Mouse (Mus musculus): ENCODE measurements around the gene Slc48a1. TPM values are rescaled to one million over a fixed set of nuclear protein-coding genes. Genes with fewer than 3 reads are reported as not detected.

Slc48a1 gene
- polyA plus RNA-seq, 1 experiment from 2014 or later = 18.9 TPM

GRCm38 (mm10) chr15:97786412-97787112 lies 8.2 kb downstream of the Slc48a1 start:
- peaks cover 32% of the 10 kb centered on the region for H3K27me3 ChIP-seq (replicated peaks; ENCODE audit: low read depth, poor library complexity, severe bottlenecking)
- DNase-seq (ENCODE audit: low spot score) = no peak
- peaks cover 39% of the 10 kb centered on the region for H3K4me1 ChIP-seq
- WGBS = 75% methylated on average over 10 of the region's 10 CpGs
- H3K27ac ChIP-seq (replicated peaks) = peak overlapping the region; percentile 14; the same call in 1 of the 2 replicates
- H3K4me3 ChIP-seq = no peak overlapping the region
- H3K9me3 ChIP-seq = no peaks in the 10 kb centered on the region
- peaks cover 19% of the 10 kb centered on the region for H3K36me3 ChIP-seq (replicated peaks)

GRCm38 (mm10) chr15:97787148-97787798 lies 9.0 kb downstream of the Slc48a1 start:
- Histone ChIP-seq H3K27ac (replicated peaks) (no peak overlapping the region; the same call in 1 of the 2 replicates), H3K27me3 (replicated peaks; ENCODE audit: low read depth, poor library complexity, severe bottlenecking) (peaks cover 29% of the 10 kb centered on the region), H3K9me3 (no peaks in the 10 kb centered on the region), H3K4me3 (no peak overlapping the region), H3K4me1 (peaks cover 32% of the 10 kb centered on the region), H3K36me3 (replicated peaks) (peaks cover 26% of the 10 kb centered on the region)
- no peak for DNase-seq (ENCODE audit: low spot score)
- 85% methylated on average over 7 of the region's 7 CpGs for WGBS

GRCm38 (mm10) chr15:97787799-97788667 lies 9.7 kb downstream of the Slc48a1 start:
- H3K27me3 ChIP-seq (replicated peaks; ENCODE audit: low read depth, poor library complexity, severe bottlenecking) = peaks cover 22% of the 10 kb centered on the region
- H3K4me3 ChIP-seq = no peak overlapping the region
- peaks cover 25% of the 10 kb centered on the region for H3K4me1 ChIP-seq
- 72% methylated on average over 19 of the region's 19 CpGs for WGBS
- peaks cover 34% of the 10 kb centered on the region for H3K36me3 ChIP-seq (replicated peaks)
- DNase-seq (ENCODE audit: low spot score) = no peak
- H3K27ac ChIP-seq (replicated peaks) = no peak overlapping the region
- H3K9me3 ChIP-seq = no peaks in the 10 kb centered on the region

GRCm38 (mm10) chr15:97788821-97789220 lies 10.5 kb downstream of the Slc48a1 start:
- peaks cover 24% of the 10 kb centered on the region for H3K4me1 ChIP-seq
- peaks cover 15% of the 10 kb centered on the region for H3K27me3 ChIP-seq (replicated peaks; ENCODE audit: low read depth, poor library complexity, severe bottlenecking)
- H3K9me3 ChIP-seq = no peaks in the 10 kb centered on the region
- H3K36me3 ChIP-seq (replicated peaks) = peaks cover 42% of the 10 kb centered on the region
- H3K27ac ChIP-seq (replicated peaks) = no peak overlapping the region; the same call in 1 of the 2 replicates
- no peak for DNase-seq (ENCODE audit: low spot score)
- no peak overlapping the region for H3K4me3 ChIP-seq
- 75% methylated on average over 6 of the region's 6 CpGs for WGBS

GRCm38 (mm10) chr15:97789761-97790505 lies 11.6 kb downstream of the Slc48a1 start:
- H3K4me3 ChIP-seq = no peak overlapping the region
- no peaks in the 10 kb centered on the region for H3K9me3 ChIP-seq
- 58% methylated on average over 20 of the region's 20 CpGs for WGBS
- H3K36me3 ChIP-seq (replicated peaks) = peaks cover 53% of the 10 kb centered on the region
- H3K4me1 ChIP-seq = peaks cover 19% of the 10 kb centered on the region
- H3K27ac ChIP-seq (replicated peaks) = no peak overlapping the region
- H3K27me3 ChIP-seq (replicated peaks; ENCODE audit: low read depth, poor library complexity, severe bottlenecking) = peaks cover 12% of the 10 kb centered on the region
- peak; percentile 71 for DNase-seq (ENCODE audit: low spot score)

- Histone ChIP-seq H3K9me3 (no peaks in the 10 kb centered on the region), H3K27ac (replicated peaks) (no peak overlapping the region), H3K4me1 (peaks cover 15% of the 10 kb centered on the region), H3K4me3 (no peak overlapping the region), H3K36me3 (replicated peaks) (peaks cover 66% of the 10 kb centered on the region), H3K27me3 (replicated peaks; ENCODE audit: low read depth, poor library complexity, severe bottlenecking) (no peaks in the 10 kb centered on the region)
- 90% methylated on average over 11 of the region's 11 CpGs for WGBS
- DNase-seq (ENCODE audit: low spot score) = no peak
Observed at GRCm38 (mm10) chr15:97791126-97791700, 12.9 kb downstream of the Slc48a1 start.

- H3K36me3 ChIP-seq (replicated peaks) = peaks cover 89% of the 10 kb centered on the region
Observed at GRCm38 (mm10) chr15:97793386-97794153, 15.2 kb downstream of the Slc48a1 start.

GRCm38 (mm10) chr15:97794268-97794667 lies 15.9 kb downstream of the Slc48a1 start:
- Histone ChIP-seq H3K9me3 (no peaks in the 10 kb centered on the region), H3K36me3 (replicated peaks) (peaks cover 96% of the 10 kb centered on the region), H3K27ac (replicated peaks) (no peak overlapping the region), H3K27me3 (replicated peaks; ENCODE audit: low read depth, poor library complexity, severe bottlenecking) (no peaks in the 10 kb centered on the region), H3K4me3 (no peak overlapping the region), H3K4me1 (peaks cover 8% of the 10 kb centered on the region; the same call in 1 of the 2 replicates)
- no peak for DNase-seq (ENCODE audit: low spot score)
- WGBS = 74% methylated on average over 5 of the region's 5 CpGs

More at GRCm38 (mm10) chr15:97793386-97794153, 15.2 kb downstream of the Slc48a1 start:
- Histone ChIP-seq H3K4me3 (no peak overlapping the region), H3K27ac (replicated peaks) (no peak overlapping the region), H3K9me3 (no peaks in the 10 kb centered on the region), H3K27me3 (replicated peaks; ENCODE audit: low read depth, poor library complexity, severe bottlenecking) (no peaks in the 10 kb centered on the region), H3K4me1 (peaks cover 11% of the 10 kb centered on the region; the same call in 1 of the 2 replicates)
- DNase-seq (ENCODE audit: low spot score) = no peak
- 91% methylated on average over 18 of the region's 18 CpGs for WGBS

GRCm38 (mm10) chr15:97795559-97796235 lies 17.4 kb downstream of the Slc48a1 start:
- 95% methylated on average over 10 of the region's 10 CpGs for WGBS
- peaks cover 100% of the 10 kb centered on the region for H3K36me3 ChIP-seq (replicated peaks)
- no peak for DNase-seq (ENCODE audit: low spot score)

GRCm38 (mm10) chr15:97796674-97797310 lies 18.5 kb downstream of the Slc48a1 start:
- no peaks in the 10 kb centered on the region for H3K27me3 ChIP-seq (replicated peaks; ENCODE audit: low read depth, poor library complexity, severe bottlenecking)
- peaks cover 100% of the 10 kb centered on the region for H3K36me3 ChIP-seq (replicated peaks)
- H3K9me3 ChIP-seq = no peaks in the 10 kb centered on the region
- peaks cover 12% of the 10 kb centered on the region; the same call in 1 of the 2 replicates for H3K4me1 ChIP-seq
- DNase-seq (ENCODE audit: low spot score) = no peak
- no peak overlapping the region for H3K27ac ChIP-seq (replicated peaks)
- 94% methylated on average over 17 of the region's 17 CpGs for WGBS
- no peak overlapping the region for H3K4me3 ChIP-seq

More at GRCm38 (mm10) chr15:97795559-97796235, 17.4 kb downstream of the Slc48a1 start:
- Histone ChIP-seq H3K27me3 (replicated peaks; ENCODE audit: low read depth, poor library complexity, severe bottlenecking) (no peaks in the 10 kb centered on the region), H3K4me3 (no peak overlapping the region), H3K9me3 (no peaks in the 10 kb centered on the region), H3K27ac (replicated peaks) (no peak overlapping the region), H3K4me1 (peaks cover 8% of the 10 kb centered on the region; the same call in 1 of the 2 replicates)
